Mouse (Mus musculus): ENCODE results near the gene Lcn11. TPM values are rescaled to one million over a fixed set of nuclear protein-coding genes. Genes with fewer than 3 reads are reported as not detected.

The Lcn11 gene
- polyA plus RNA-seq, 1 experiment from 2014 or later, result not detected

- TF ChIP-seq CTCF (IDR thresholded peaks at IDR 0.05; ENCODE audit: low read depth), result no peak
- Histone ChIP-seq H3K4me3 (ENCODE audit: low read depth, low read length) (no peak within 1 kb of the TSS), H3K36me3 (ENCODE audit: control insufficient read depth, insufficient read depth) (no peaks in the 10 kb centered on the region), H3K9ac (ENCODE audit: low read depth, low read length) (no peak within 1 kb of the TSS), H3K4me1 (replicated peaks; ENCODE audit: control insufficient read depth, insufficient read depth, low read length) (no peaks in the 10 kb centered on the region), H3K9me3 (ENCODE audit: control insufficient read depth) (no peaks in the 10 kb centered on the region), H3K27me3 (replicated peaks; ENCODE audit: control insufficient read depth, insufficient read depth, low read length) (no peaks in the 10 kb centered on the region), H3K4me2 (replicated peaks; ENCODE audit: low read depth) (no peak within 1 kb of the TSS), H3K27ac (ENCODE audit: low read depth, low read length) (no peak within 1 kb of the TSS)
- WGBS, result 88% methylated on average over 3 of the region's 3 CpGs
- no peak for ATAC-seq
Observed at GRCm38 (mm10) chr2:25781957-25782356, 5.1 kb downstream of the Lcn11 start, which contains the start of gene Gm13539. Gene Gm13539, plus strand, starts transcription at chr2:25782257.

- 67% methylated on average over 5 of the region's 5 CpGs for WGBS
- no peaks in the 10 kb centered on the region for H3K9me3 ChIP-seq (ENCODE audit: control insufficient read depth)
- H3K4me2 ChIP-seq (replicated peaks; ENCODE audit: low read depth), result no peak overlapping the region
- H3K4me1 ChIP-seq (replicated peaks; ENCODE audit: control insufficient read depth, insufficient read depth, low read length), result no peaks in the 10 kb centered on the region
- ATAC-seq, result no peak
- H3K36me3 ChIP-seq (ENCODE audit: control insufficient read depth, insufficient read depth), result no peaks in the 10 kb centered on the region
- no peak overlapping the region for H3K27ac ChIP-seq (ENCODE audit: low read depth, low read length)
- no peak for TF ChIP-seq CTCF (IDR thresholded peaks at IDR 0.05; ENCODE audit: low read depth)
- no peak overlapping the region for H3K4me3 ChIP-seq (ENCODE audit: low read depth, low read length)
- H3K27me3 ChIP-seq (replicated peaks; ENCODE audit: control insufficient read depth, insufficient read depth, low read length), result no peaks in the 10 kb centered on the region
- H3K9ac ChIP-seq (ENCODE audit: low read depth, low read length), result no peak overlapping the region
Observed at GRCm38 (mm10) chr2:25785573-25786322, 8.9 kb downstream of the Lcn11 start.

- 72% methylated on average over 3 of the region's 3 CpGs for WGBS
- H3K9ac ChIP-seq (ENCODE audit: low read depth, low read length), result no peak overlapping the region
- no peak for ATAC-seq
- no peaks in the 10 kb centered on the region for H3K9me3 ChIP-seq (ENCODE audit: control insufficient read depth)
- no peaks in the 10 kb centered on the region for H3K4me1 ChIP-seq (replicated peaks; ENCODE audit: control insufficient read depth, insufficient read depth, low read length)
- H3K27ac ChIP-seq (ENCODE audit: low read depth, low read length), result no peak overlapping the region
- no peak overlapping the region for H3K4me3 ChIP-seq (ENCODE audit: low read depth, low read length)
- no peak for TF ChIP-seq CTCF (IDR thresholded peaks at IDR 0.05; ENCODE audit: low read depth)
- no peaks in the 10 kb centered on the region for H3K36me3 ChIP-seq (ENCODE audit: control insufficient read depth, insufficient read depth)
- no peak overlapping the region for H3K4me2 ChIP-seq (replicated peaks; ENCODE audit: low read depth)
- H3K27me3 ChIP-seq (replicated peaks; ENCODE audit: control insufficient read depth, insufficient read depth, low read length), result no peaks in the 10 kb centered on the region
Observed at GRCm38 (mm10) chr2:25789092-25789491, 12.3 kb downstream of the Lcn11 start.

DNA sequence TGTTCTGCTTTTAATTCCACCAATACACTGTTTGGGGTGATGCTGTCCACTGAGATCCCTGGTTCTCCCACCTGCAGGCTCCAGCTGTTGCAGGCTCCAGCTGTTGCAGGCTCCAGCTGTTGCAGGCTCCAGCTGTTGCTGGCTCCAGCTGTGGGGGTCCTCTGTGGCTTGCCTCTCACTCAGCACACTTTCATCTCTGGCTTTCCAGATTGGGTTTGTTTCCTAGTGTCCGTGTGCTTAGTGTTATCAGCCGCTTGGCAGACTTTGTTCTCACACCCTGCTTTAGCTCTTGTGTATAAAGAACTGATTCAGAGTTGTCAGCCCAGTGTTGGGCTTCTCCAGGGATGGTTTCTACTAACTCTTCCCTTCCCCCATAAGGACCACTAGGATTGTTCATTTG lies 20.8 kb downstream of the Lcn11 start:
- WGBS, result 18% methylated on average over 2 of the region's 2 CpGs
- H3K4me2 ChIP-seq (replicated peaks; ENCODE audit: low read depth), result no peak overlapping the region
- no peak for ATAC-seq
- TF ChIP-seq CTCF (IDR thresholded peaks at IDR 0.05; ENCODE audit: low read depth), result no peak
- H3K27me3 ChIP-seq (replicated peaks; ENCODE audit: control insufficient read depth, insufficient read depth, low read length), result no peaks in the 10 kb centered on the region
- no peaks in the 10 kb centered on the region for H3K36me3 ChIP-seq (ENCODE audit: control insufficient read depth, insufficient read depth)
- no peak overlapping the region for H3K27ac ChIP-seq (ENCODE audit: low read depth, low read length)
- H3K9ac ChIP-seq (ENCODE audit: low read depth, low read length), result no peak overlapping the region
- no peaks in the 10 kb centered on the region for H3K4me1 ChIP-seq (replicated peaks; ENCODE audit: control insufficient read depth, insufficient read depth, low read length)
- no peaks in the 10 kb centered on the region for H3K9me3 ChIP-seq (ENCODE audit: control insufficient read depth)
- H3K4me3 ChIP-seq (ENCODE audit: low read depth, low read length), result no peak overlapping the region

DNA sequence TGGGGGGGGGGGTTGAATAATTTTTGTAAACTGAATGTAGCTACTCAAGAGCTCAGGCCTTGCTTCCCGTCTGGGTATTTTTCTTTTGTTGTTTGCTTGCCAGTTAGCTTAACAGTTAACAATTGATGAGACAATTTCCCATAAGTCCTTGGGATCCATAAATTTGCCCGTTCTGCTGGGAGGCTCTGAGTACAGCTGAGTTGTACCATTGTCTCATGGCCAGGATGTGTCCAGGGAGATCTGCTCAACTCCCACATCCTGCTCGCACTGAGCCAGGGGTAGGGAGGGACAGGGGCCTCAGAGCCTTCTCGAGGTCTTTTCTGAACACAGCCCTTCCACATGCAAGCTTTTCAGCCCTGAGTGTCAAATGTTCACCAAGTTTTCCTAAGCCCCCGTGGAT lies 21.2 kb downstream of the Lcn11 start:
- 60% methylated on average over 5 of the region's 5 CpGs for WGBS
- Histone ChIP-seq H3K9me3 (ENCODE audit: control insufficient read depth) (no peaks in the 10 kb centered on the region), H3K36me3 (ENCODE audit: control insufficient read depth, insufficient read depth) (no peaks in the 10 kb centered on the region), H3K9ac (ENCODE audit: low read depth, low read length) (no peak overlapping the region), H3K27me3 (replicated peaks; ENCODE audit: control insufficient read depth, insufficient read depth, low read length) (no peaks in the 10 kb centered on the region), H3K4me2 (replicated peaks; ENCODE audit: low read depth) (no peak overlapping the region), H3K4me3 (ENCODE audit: low read depth, low read length) (no peak overlapping the region), H3K27ac (ENCODE audit: low read depth, low read length) (no peak overlapping the region), H3K4me1 (replicated peaks; ENCODE audit: control insufficient read depth, insufficient read depth, low read length) (no peaks in the 10 kb centered on the region)
- no peak for TF ChIP-seq CTCF (IDR thresholded peaks at IDR 0.05; ENCODE audit: low read depth)
- no peak for ATAC-seq

- Histone ChIP-seq H3K4me1 (replicated peaks; ENCODE audit: control insufficient read depth, insufficient read depth, low read length) (no peaks in the 10 kb centered on the region), H3K9ac (ENCODE audit: low read depth, low read length) (no peak overlapping the region), H3K4me3 (ENCODE audit: low read depth, low read length) (no peak overlapping the region), H3K36me3 (ENCODE audit: control insufficient read depth, insufficient read depth) (no peaks in the 10 kb centered on the region), H3K9me3 (ENCODE audit: control insufficient read depth) (no peaks in the 10 kb centered on the region), H3K4me2 (replicated peaks; ENCODE audit: low read depth) (no peak overlapping the region), H3K27ac (ENCODE audit: low read depth, low read length) (no peak overlapping the region), H3K27me3 (replicated peaks; ENCODE audit: control insufficient read depth, insufficient read depth, low read length) (no peaks in the 10 kb centered on the region)
- WGBS, result 71% methylated on average over 2 of the region's 2 CpGs
- no peak for TF ChIP-seq CTCF (IDR thresholded peaks at IDR 0.05; ENCODE audit: low read depth)
- ATAC-seq, result no peak
Observed at GRCm38 (mm10) chr2:25811711-25812110, 34.9 kb downstream of the Lcn11 start.
